In the genomic region with DNA sequence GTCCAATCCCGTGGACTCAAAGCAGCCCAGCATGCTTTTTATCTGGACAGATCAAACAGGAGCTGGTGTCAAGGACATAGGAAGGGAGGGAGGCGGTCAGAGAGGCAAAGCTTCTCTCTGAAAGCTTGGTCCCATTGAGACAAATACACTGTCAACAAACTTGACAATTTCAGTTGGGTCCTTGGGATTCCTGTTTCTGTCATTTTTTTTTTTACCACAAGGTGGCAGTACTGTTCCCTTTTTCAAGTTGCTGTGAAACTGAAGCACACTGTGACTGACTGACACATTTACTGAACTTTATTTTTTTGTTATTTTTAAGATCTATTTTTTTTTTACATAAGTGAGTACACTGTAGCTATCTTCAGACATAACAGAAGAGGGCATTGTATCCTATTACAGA, we compare ENCODE assay signal across 9 mouse cellular contexts. TPM values are rescaled to one million over a fixed set of nuclear protein-coding genes. Genes with fewer than 3 reads are reported as not detected.
DNase-seq lines count a peak whose midpoint lies in the region; ATAC-seq and TF ChIP-seq lines count a peak whose summit lies in the region.
"Had no signal": no experiment of that assay in that cellular context is flagged by ENCODE, and none has a peak within 500 bp of the region (broad histone marks: within the 10 kb centered on the region; RNA-seq: fewer than 3 reads in every experiment).

No protein-coding gene starts in this region.

- H3K4me1 ChIP-seq in ES-E14 (ENCODE audit: control insufficient read depth in 2 of 2, insufficient read depth in 2 of 2, low read length in 2 of 2, poor library complexity in 1 of 2): peaks cover 0 to 2% of the 10 kb centered on the region in 2 experiments; a peak in 1 of 4 replicates
- H3K4me1 ChIP-seq: embryonic facial prominence, embryonic 12.5 days had no signal

- no peaks in the 10 kb centered on the region for H3K9me3 ChIP-seq in ES-E14 (ENCODE audit: control insufficient read depth, insufficient read depth, low read depth, low read length)
- H3K9me3 ChIP-seq: embryonic facial prominence, embryonic 12.5 days had no signal

- peak; percentile 36 for DNase-seq in kidney, adult 9 months
- DNase-seq in kidney, postnatal 36 days: no peak
- DNase-seq in ES-E14 (ENCODE audit: low read depth, low spot score): peak; percentile 47
- peak; percentile 37 for DNase-seq in embryo, embryonic 10 days (ENCODE audit: low spot score)
- no peak for DNase-seq in right cerebral cortex, postnatal 4 days
- DNase-seq in gastrocnemius, postnatal 10 days: no peak
- DNase-seq in heart, postnatal 36 days: no peak

- no peak overlapping the region for H3K4me3 ChIP-seq in ES-E14 (ENCODE audit: insufficient read depth in 1 of 2, low read depth in 1 of 2, low read length in 2 of 2, poor library complexity in 1 of 2, severe bottlenecking in 1 of 2)
- H3K4me3 ChIP-seq: embryonic facial prominence, embryonic 12.5 days had no signal

- H3K36me3 ChIP-seq in ES-E14 (ENCODE audit: control insufficient read depth, insufficient read depth, low read length, poor library complexity, severe bottlenecking): peaks cover 31% of the 10 kb centered on the region

- H3K9ac ChIP-seq in ES-E14 (ENCODE audit: insufficient read depth, low read depth, low read length, poor library complexity, severe bottlenecking): no peak overlapping the region
- H3K9ac ChIP-seq: embryonic facial prominence, embryonic 12.5 days had no signal

- in situ Hi-C loops in ES-E14 (cut with MboI; ENCODE audit: low sequenced_read_pairs in 2 of 2, unreplicated experiment in 2 of 2): no loop called here

- intact Hi-C loops in heart, postnatal 36 days (cut with DNase I): loop anchor here (1.0 to 5.0 kb wide), 3 partner anchors 131 to 251 kb away; partner anchors contain the start of gene Prdm10

- ATAC-seq in megakaryocyte-erythroid progenitor cell, adult 5-6 weeks (replicated peaks; ENCODE audit: low FRiP score, low TSS enrichment, poor library complexity, severe bottlenecking): peak; percentile 61; the same call in 1 of the 2 replicates

- H3K27ac ChIP-seq in ES-E14 (ENCODE audit: insufficient read depth, low read depth, low read length, poor library complexity, severe bottlenecking): no peak overlapping the region
- H3K27ac ChIP-seq: embryonic facial prominence, embryonic 12.5 days had no signal

TF ChIP-seq in ES-E14, 5 proteins besides CTCF, POLR2A, EP300 and RAD21:
- TF ChIP-seq HCFC1 (IDR thresholded peaks at IDR 0.05; ENCODE audit: borderline replicate concordance, insufficient read depth, low read length): no peak
- TF ChIP-seq ZNF384 (IDR thresholded peaks at IDR 0.05; ENCODE audit: low read depth, low read length): no peak

RNA-seq across cellular contexts. Expression of gene St14, which starts 19.4 kb away (rescaled TPM):
- 44.3 and 122 TPM in 2 replicates for total RNA-seq in ES-E14 (2012; rRNA removed)
- not detected in 2 replicates for total RNA-seq in megakaryocyte-erythroid progenitor cell, adult 5-6 weeks (2014; fragmentation: Nextera tagmentation)
- total RNA-seq in megakaryocyte-erythroid progenitor cell, adult 5-6 weeks (2017): 0.42 and 1.2 TPM in 2 replicates
- under 1 TPM; 0.20 to 0.66 TPM for total RNA-seq in gastrocnemius, postnatal 10 days (2021)
- under 1 TPM; 0.38 to 0.61 TPM for total RNA-seq in heart, postnatal 36 days (2021)

Comparison
In these comparisons a context has a peak if more than half of its experiments do, and no peak if none do; other contexts are left out.
1. DNase-seq: peak in kidney, adult 9 months (single experiment), ES-E14 (single experiment) and embryo, embryonic 10 days (single experiment); none in kidney, postnatal 36 days (0 of 2), right cerebral cortex, postnatal 4 days (single experiment), gastrocnemius, postnatal 10 days (single experiment) and heart, postnatal 36 days (0 of 2).
2. RNA of gene St14, which starts 19.4 kb away (total RNA-seq): 44.3 to 122 TPM in ES-E14; 0.20 to 0.66 TPM in gastrocnemius, postnatal 10 days, 0.38 to 0.61 TPM in heart, postnatal 36 days and 0.42 to 1.2 TPM in megakaryocyte-erythroid progenitor cell, adult 5-6 weeks; every median in the first group is over 10 times any median in the second.